Mouse (Mus musculus) C2C12 (cell line): ENCODE results near the gene 5031439G07Rik. TPM values are rescaled to one million over a fixed set of nuclear protein-coding genes. Genes with fewer than 3 reads are reported as not detected.
"Not testable (repeated sequence)": the region's sequence is repeated elsewhere in the genome, so short reads cannot be mapped to it uniquely, and the experiment has no call there.

Experiments
- H3K27me3 ChIP-seq: one replicate; pipeline ENCODE4 v1.6.1; 2011; ENCODE audit not compliant: control insufficient read depth, insufficient read depth, insufficient read length
- H3K36me3 ChIP-seq: one replicate; pipeline ENCODE4 v1.6.1; 2011; ENCODE audit not compliant: control insufficient read depth, insufficient read depth
- H3K4me3 ChIP-seq: one replicate; pipeline ENCODE4 v1.5.1; 2011; ENCODE audit warnings: mild to moderate bottlenecking, control low read depth; ENCODE audit not compliant: poor library complexity, insufficient read depth, severe bottlenecking
- H3K79me2 ChIP-seq: one replicate; pipeline ENCODE4 v1.6.1; 2011; ENCODE audit not compliant: control insufficient read depth, insufficient read depth
- H3K79me3 ChIP-seq: one replicate; pipeline ENCODE4 v1.6.1; 2011; ENCODE audit warnings: low read depth, control low read depth
- H3ac ChIP-seq: one replicate; pipeline ENCODE3; 2011; ENCODE audit warnings: low read depth; ENCODE audit not compliant: control insufficient read depth, insufficient read length
- CEBPB ChIP-seq: IDR thresholded peaks from one replicate; pipeline ENCODE4 v1.6.1; 2011; ENCODE audit warnings: low read depth, mild to moderate bottlenecking, control low read depth, moderate library complexity
- CTCF ChIP-seq: IDR thresholded peaks from one replicate; pipeline ENCODE4 v1.5.1; 2011; ENCODE audit not compliant: control insufficient read depth, insufficient read depth, insufficient read length
- FOSL1 ChIP-seq: IDR thresholded peaks from one replicate; pipeline ENCODE4 v1.8.0; 2011; ENCODE audit warnings: mild to moderate bottlenecking, low read length; ENCODE audit not compliant: poor library complexity, insufficient read depth, severe bottlenecking
- MAX ChIP-seq: IDR thresholded peaks from one replicate; pipeline ENCODE4 v1.6.1; 2011; ENCODE audit warnings: mild to moderate bottlenecking, control low read depth
- MYOD1 ChIP-seq: IDR thresholded peaks from one replicate; pipeline ENCODE4 v1.6.1; 2011; ENCODE audit warnings: low read depth; ENCODE audit not compliant: control insufficient read depth, insufficient read length
- MYOG ChIP-seq: IDR thresholded peaks from one replicate; pipeline ENCODE4 v1.6.1; 2011; ENCODE audit not compliant: control insufficient read depth, insufficient read length; ENCODE audit errors: extremely low read depth
- USF1 ChIP-seq: IDR thresholded peaks from one replicate; pipeline ENCODE4 v1.6.1; 2011; ENCODE audit warnings: low read depth, mild to moderate bottlenecking, control low read depth, moderate library complexity
- microRNA-seq: library from miRNA; unstranded; fragments of <30 nt; microRNA quantifications from one replicate; pipeline ENCODE4, GENCODE M21; 2019; ENCODE audit warnings: borderline microRNAs expressed
- polyA plus RNA-seq: library from polyadenylated mRNA; unstranded; fragments of >200 nt; fragmentation: generic; extraction: Trizol; gene quantifications from one replicate; pipeline ENCODE4 v1.2.1, GENCODE M21; 2012; ENCODE audit warnings: missing spikeins

5031439G07Rik gene
- polyA plus RNA-seq, 1 experiment = 30.4 TPM

GRCm38 (mm10) chr15:84913201-84913600 is 75.2 kb downstream of the 5031439G07Rik start:
- Histone ChIP-seq H3ac (no peak overlapping the region), H3K79me2 (no peaks in the 10 kb centered on the region), H3K27me3 (no peaks in the 10 kb centered on the region), H3K4me3 (no peak overlapping the region), H3K36me3 (no peaks in the 10 kb centered on the region), H3K79me3 (no peaks in the 10 kb centered on the region)
- no peak for TF ChIP-seq MYOG
- TF ChIP-seq CEBPB = no peak
- TF ChIP-seq CTCF = no peak
- no peak for TF ChIP-seq MAX
- TF ChIP-seq USF1 = no peak
- TF ChIP-seq FOSL1 = no peak

- no peaks in the 10 kb centered on the region for H3K36me3 ChIP-seq
- no peaks in the 10 kb centered on the region for H3K79me2 ChIP-seq
- TF ChIP-seq CEBPB = no peak
- TF ChIP-seq MYOG = no peak
- TF ChIP-seq CTCF = no peak
- no peak overlapping the region for H3ac ChIP-seq
- H3K79me3 ChIP-seq = no peaks in the 10 kb centered on the region
- peaks cover 57% of the 10 kb centered on the region for H3K27me3 ChIP-seq
- no peak overlapping the region for H3K4me3 ChIP-seq
Measured at GRCm38 (mm10) chr15:84903843-84904385, 84.4 kb downstream of the 5031439G07Rik start.

- Histone ChIP-seq H3K79me2 (no peaks in the 10 kb centered on the region), H3K79me3 (no peaks in the 10 kb centered on the region), H3ac (no peak overlapping the region), H3K27me3 (peaks cover 36% of the 10 kb centered on the region), H3K36me3 (no peaks in the 10 kb centered on the region), H3K4me3 (no peak overlapping the region)
- TF ChIP-seq FOSL1 (no peak), CTCF (no peak), MYOG (no peak), USF1 (no peak), MAX (no peak), MYOD1 (no peak), CEBPB (no peak)
Measured at GRCm38 (mm10) chr15:84898077-84898476, 90.3 kb downstream of the 5031439G07Rik start.

- no peak overlapping the region for H3K4me3 ChIP-seq
- H3K79me2 ChIP-seq = no peaks in the 10 kb centered on the region
- H3K79me3 ChIP-seq = no peaks in the 10 kb centered on the region
- TF ChIP-seq FOSL1 (no peak), MYOG (no peak), CEBPB (no peak)
- no peak overlapping the region for H3ac ChIP-seq
- no peaks in the 10 kb centered on the region for H3K36me3 ChIP-seq
- H3K27me3 ChIP-seq = peaks cover 27% of the 10 kb centered on the region
Measured at GRCm38 (mm10) chr15:84896664-84897063, 91.7 kb downstream of the 5031439G07Rik start.

DNA sequence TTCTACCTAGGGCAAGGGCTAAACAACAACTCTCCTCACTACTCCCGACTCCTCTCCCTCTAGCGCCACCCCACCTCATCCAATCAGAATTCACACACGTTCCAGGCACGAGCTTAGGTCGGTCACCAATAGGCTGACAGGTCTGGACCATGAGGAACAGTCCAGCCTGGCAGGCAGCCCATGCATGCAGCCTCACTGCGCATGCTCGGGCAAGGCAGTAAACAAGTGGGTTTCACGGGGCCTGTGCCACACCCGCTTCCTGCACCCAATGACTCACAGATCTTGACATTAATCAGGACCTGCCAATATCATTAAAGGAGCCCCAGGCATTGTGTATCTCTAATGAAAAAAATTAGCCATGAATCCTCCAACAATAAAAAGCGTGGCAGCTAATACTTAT is 92.1 kb downstream of the 5031439G07Rik start:
- H3K36me3 ChIP-seq, H3K79me2 ChIP-seq, H3ac ChIP-seq, H3K4me3 ChIP-seq, H3K79me3 ChIP-seq: not testable (repeated sequence)
- peaks cover 27% of the 10 kb centered on the region for H3K27me3 ChIP-seq

Small RNA genes lying within 50 kb of the gene (microRNA-seq; reads per million reads assigned to microRNA genes)
- 39.6 reads per million, percentile 68 among the genes with 10 or more reads in this experiment for gene Mir1249

Other genes with a start within 250 kb of the 5031439G07Rik start
- 0.26 TPM for gene Phf21b, start 132.5 kb downstream of the 5031439G07Rik start, polyA plus RNA-seq
- gene Gm29666, start 68.5 kb downstream of the 5031439G07Rik start, polyA plus RNA-seq = 0.06 TPM
- 54.0 TPM for gene Nup50, start 65.1 kb downstream of the 5031439G07Rik start, polyA plus RNA-seq
- gene Upk3a, start 28.6 kb upstream of the 5031439G07Rik start, polyA plus RNA-seq = not detected
- gene Fam118a, start 40.4 kb upstream of the 5031439G07Rik start, polyA plus RNA-seq = 24.5 TPM
- 0.01 TPM for gene Smc1b, start 143.4 kb upstream of the 5031439G07Rik start, polyA plus RNA-seq
- not detected for gene Ribc2, start 143.5 kb upstream of the 5031439G07Rik start, polyA plus RNA-seq
- gene Fbln1, start 217.4 kb upstream of the 5031439G07Rik start, polyA plus RNA-seq = 32.4 TPM